Mouse (Mus musculus): ENCODE data around the gene Ino80d.

DNA sequence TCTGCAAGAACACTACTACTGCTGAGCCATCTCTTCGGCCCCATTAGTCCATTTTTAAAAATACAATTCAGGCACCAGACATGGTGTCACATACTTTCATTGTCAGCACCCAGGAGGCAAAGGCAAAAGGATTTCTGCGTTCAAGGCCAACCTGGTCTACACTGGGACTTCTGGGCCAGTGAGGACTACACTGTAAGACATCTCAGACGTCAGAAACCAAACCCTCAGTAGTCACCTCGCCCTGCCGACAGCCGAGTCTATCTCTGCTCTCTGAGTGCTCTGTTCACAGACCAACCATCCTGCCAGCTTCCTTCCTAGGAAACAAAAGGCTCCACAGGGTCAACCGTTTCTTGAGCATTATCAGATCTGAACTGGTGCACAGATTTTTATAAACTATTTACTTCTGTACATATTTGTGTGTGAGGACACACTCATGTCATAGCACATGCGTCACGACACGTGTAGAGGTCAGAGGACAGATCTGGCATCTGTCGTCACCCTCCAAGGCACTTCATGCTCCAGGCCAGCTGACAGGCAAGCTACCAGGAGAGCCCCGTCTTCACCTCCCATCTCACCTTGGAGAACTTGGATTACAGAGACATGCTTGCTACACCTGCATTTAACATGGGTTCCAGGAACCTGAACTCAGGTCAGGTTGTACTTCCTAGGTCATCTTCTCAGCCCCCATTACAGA, 11.6 kb downstream of the Ino80d start:
- TF ChIP-seq POLR2A (IDR thresholded peaks at IDR 0.05; ENCODE audit: borderline replicate concordance, extremely low read depth, low read depth, low read length), result no peak
- TF ChIP-seq CTCF (IDR thresholded peaks at IDR 0.05; ENCODE audit: insufficient read depth, low read length), result no peak

All from lung, adult 2 months (tissue).